In the genomic region with DNA sequence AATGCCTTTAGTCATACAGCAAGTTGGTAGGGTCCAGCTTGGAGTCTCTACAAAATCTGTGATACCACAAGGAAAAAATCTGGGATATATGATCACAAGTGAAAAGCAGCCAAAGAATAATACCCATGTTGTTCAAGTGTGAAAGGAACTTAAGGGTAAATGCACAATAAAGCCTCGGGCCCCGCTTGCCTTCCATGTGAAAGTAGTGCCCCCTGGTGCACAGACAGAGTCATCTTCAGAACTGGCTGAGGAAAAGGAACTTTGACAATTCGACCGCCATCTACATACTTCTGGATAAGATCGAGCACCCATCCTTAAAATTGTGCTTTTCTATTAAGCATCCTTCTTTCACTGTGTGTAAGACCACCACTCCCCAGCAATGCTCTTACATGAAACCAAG, we compare ENCODE assay signal across 8 mouse cellular contexts. TPM values are rescaled to one million over a fixed set of nuclear protein-coding genes. Genes with fewer than 3 reads are reported as not detected.
DNase-seq lines count a peak whose midpoint lies in the region; ATAC-seq and TF ChIP-seq lines count a peak whose summit lies in the region.

No protein-coding gene starts in this region.

- no peak overlapping the region for H3K9ac ChIP-seq in intestine, postnatal 0 days (ENCODE audit: low read depth, low read length)
- H3K9ac ChIP-seq in intestine, embryonic 15.5 days: no peak overlapping the region
- no peak overlapping the region for H3K9ac ChIP-seq in forebrain, embryonic 13.5 days

- no peaks in the 10 kb centered on the region for H3K9me3 ChIP-seq in intestine, postnatal 0 days (ENCODE audit: control insufficient read depth)
- no peaks in the 10 kb centered on the region for H3K9me3 ChIP-seq in intestine, embryonic 15.5 days
- H3K9me3 ChIP-seq in forebrain, embryonic 13.5 days (replicated peaks): no peaks in the 10 kb centered on the region

- no peak for ATAC-seq in intestine, postnatal 0 days
- ATAC-seq in intestine, embryonic 15.5 days: no peak
- ATAC-seq in neutrophil, adult 5-6 weeks (ENCODE audit: extremely low read depth, insufficient number of reproducible peaks, low FRiP score, poor library complexity, severe bottlenecking): peak; percentile 72; the same call in 1 of the 2 replicates
- ATAC-seq in forebrain, embryonic 13.5 days: no peak

- peak; percentile 76 for TF ChIP-seq CTCF in intestine, postnatal 0 days (IDR thresholded peaks at IDR 0.05; ENCODE audit: low read depth)

- no peaks in the 10 kb centered on the region for H3K27me3 ChIP-seq in intestine, postnatal 0 days (replicated peaks; ENCODE audit: control insufficient read depth, insufficient read depth, low read length)
- no peaks in the 10 kb centered on the region for H3K27me3 ChIP-seq in intestine, embryonic 15.5 days (replicated peaks)
- no peaks in the 10 kb centered on the region for H3K27me3 ChIP-seq in forebrain, embryonic 13.5 days

- H3K4me3 ChIP-seq in intestine, postnatal 0 days (ENCODE audit: low read depth, low read length): no peak overlapping the region
- no peak overlapping the region for H3K4me3 ChIP-seq in intestine, embryonic 15.5 days (replicated peaks)
- no peak overlapping the region for H3K4me3 ChIP-seq in forebrain, embryonic 13.5 days

- no peak overlapping the region for H3K27ac ChIP-seq in intestine, postnatal 0 days (ENCODE audit: low read depth, low read length)
- no peak overlapping the region for H3K27ac ChIP-seq in intestine, embryonic 15.5 days
- no peak overlapping the region; the same call in 1 of the 2 replicates for H3K27ac ChIP-seq in forebrain, embryonic 13.5 days

- H3K36me3 ChIP-seq in intestine, postnatal 0 days (ENCODE audit: control insufficient read depth, insufficient read depth): no peaks in the 10 kb centered on the region
- no peaks in the 10 kb centered on the region for H3K36me3 ChIP-seq in intestine, embryonic 15.5 days
- no peaks in the 10 kb centered on the region for H3K36me3 ChIP-seq in forebrain, embryonic 13.5 days (ENCODE audit: poor library complexity, severe bottlenecking)

- DNase-seq in A20 (ENCODE audit: low read depth, low spot score) (peak; percentile 43), NIH3T3 (ENCODE audit: low read depth) (peak; percentile 74)
- DNase-seq in embryo, embryonic 11 days: peak; percentile 58
- DNase-seq in layer of hippocampus, postnatal 10 days (ENCODE audit: low spot score in 2 of 2): peak; percentile 60 to 70

- no peak overlapping the region for H3K4me2 ChIP-seq in intestine, postnatal 0 days (replicated peaks; ENCODE audit: low read depth)
- no peak overlapping the region for H3K4me2 ChIP-seq in intestine, embryonic 15.5 days (replicated peaks)
- no peak overlapping the region for H3K4me2 ChIP-seq in forebrain, embryonic 13.5 days

- WGBS in intestine, postnatal 0 days: 50% methylated on average over 5 of the region's 5 CpGs
- WGBS in intestine, embryonic 15.5 days: 51% methylated on average over 5 of the region's 5 CpGs
- 54% methylated on average over 5 of the region's 5 CpGs for WGBS in forebrain, embryonic 13.5 days

- H3K4me1 ChIP-seq in intestine, postnatal 0 days (replicated peaks; ENCODE audit: control insufficient read depth, insufficient read depth, low read length): no peaks in the 10 kb centered on the region
- peaks cover 6% of the 10 kb centered on the region for H3K4me1 ChIP-seq in intestine, embryonic 15.5 days (replicated peaks)
- H3K4me1 ChIP-seq in forebrain, embryonic 13.5 days: peaks cover 15% of the 10 kb centered on the region

RNA-seq across cellular contexts. Expression of a gene that starts 11.6 kb away (rescaled TPM):
- 0.38 and 0.77 TPM in 2 replicates for polyA plus RNA-seq in intestine, postnatal 0 days (2015; fragmentation: Nextera tagmentation; extraction: Ambion mirVana)
- polyA plus RNA-seq in intestine, embryonic 15.5 days (2015; fragmentation: Nextera tagmentation; extraction: Ambion mirVana): 1.2 and 1.7 TPM in 2 replicates
- 1 to 10 TPM; 1.6 to 2.0 TPM for total RNA-seq in layer of hippocampus, postnatal 10 days (2021)
- 93.2 and 117 TPM in 2 replicates for total RNA-seq in neutrophil, adult 5-6 weeks (2017)
- 2.9 and 4.6 TPM in 2 replicates for polyA plus RNA-seq in forebrain, embryonic 13.5 days (2015; fragmentation: Nextera tagmentation; extraction: Ambion mirVana)
